Mouse (Mus musculus) stomach, embryonic 15.5 days (tissue): ENCODE data around the gene Cecr2. TPM values are rescaled to one million over a fixed set of nuclear protein-coding genes. Genes with fewer than 3 reads are reported as not detected.

Experiments used
- ATAC-seq: fragments of 200-750 bp; cut with Nextera tagmentation; 2 replicates; pipeline ENCODE4 v1.8.0; 2017; ENCODE audit warnings: low read depth, moderate number of reproducible peaks, moderate TSS enrichment; ENCODE audit not compliant: insufficient read depth, low FRiP score
- H3K27ac ChIP-seq: fragments of 300-500 bp; sonication (generic); 2 replicates; pipeline ENCODE4 v1.5.1; 2015; ENCODE audit warnings: mild to moderate bottlenecking, inconsistent platforms
- H3K27me3 ChIP-seq: fragments of 300-500 bp; sonication (generic); replicated peaks from 2 replicates; pipeline ENCODE4 v1.6.1; 2015; ENCODE audit warnings: inconsistent platforms
- H3K36me3 ChIP-seq: fragments of 300-500 bp; sonication (generic); 2 replicates; pipeline ENCODE4 v1.6.1; 2015; ENCODE audit warnings: inconsistent platforms
- H3K4me1 ChIP-seq: fragments of 300-500 bp; sonication (generic); 2 replicates; pipeline ENCODE4 v1.6.1; 2015; ENCODE audit warnings: inconsistent platforms
- H3K4me2 ChIP-seq: fragments of 300-500 bp; sonication (generic); 2 replicates; pipeline ENCODE4 v1.6.1; 2015; ENCODE audit warnings: mild to moderate bottlenecking, inconsistent platforms
- H3K4me3 ChIP-seq: fragments of 300-500 bp; sonication (generic); replicated peaks from 2 replicates; pipeline ENCODE4 v1.5.1; 2015; ENCODE audit warnings: inconsistent platforms
- H3K9ac ChIP-seq: fragments of 300-500 bp; sonication (generic); 2 replicates; pipeline ENCODE4 v1.6.1; 2015; ENCODE audit warnings: inconsistent platforms
- H3K9me3 ChIP-seq: fragments of 300-500 bp; sonication (generic); 2 replicates; pipeline ENCODE4 v1.6.1; 2016; ENCODE audit warnings: inconsistent platforms
- WGBS: fragments of 180-500 bp; shearing (Covaris S2); methylation state at CpG from one replicate; pipeline ENCODE4 v1.1.7; 2015; 5-methylcytosine and 5-hydroxymethylcytosine counted together
- polyA plus RNA-seq: library from polyadenylated mRNA; unstranded; fragments of >200 nt; fragmentation: Nextera tagmentation; extraction: Ambion mirVana; gene quantifications from 2 replicates; pipeline ENCODE4 v1.2.1, GENCODE M21; 2015

The Cecr2 gene
- polyA plus RNA-seq, 1 experiment from 2014 or later = 1.5 TPM

- ATAC-seq = no peak
- Histone ChIP-seq H3K27me3 (no peaks in the 10 kb centered on the region), H3K9ac (no peak overlapping the region), H3K27ac (no peak overlapping the region), H3K4me3 (no peak overlapping the region), H3K4me2 (no peak overlapping the region), H3K9me3 (no peaks in the 10 kb centered on the region), H3K4me1 (no peaks in the 10 kb centered on the region), H3K36me3 (no peaks in the 10 kb centered on the region)
- 63% methylated on average over 2 of the region's 2 CpGs for WGBS
These were observed 9.8 kb downstream of the Cecr2 start for GRCm38 (mm10) chr6:120675979-120676378.

GRCm38 (mm10) chr6:120683351-120683750 is 17.2 kb downstream of the Cecr2 start:
- Histone ChIP-seq H3K27ac (no peak overlapping the region), H3K4me2 (no peak overlapping the region), H3K4me1 (no peaks in the 10 kb centered on the region), H3K36me3 (no peaks in the 10 kb centered on the region), H3K9ac (no peak overlapping the region), H3K9me3 (no peaks in the 10 kb centered on the region), H3K27me3 (no peaks in the 10 kb centered on the region), H3K4me3 (no peak overlapping the region)
- 80% methylated on average over 2 of the region's 2 CpGs for WGBS
- ATAC-seq = no peak

- Histone ChIP-seq H3K4me1 (no peaks in the 10 kb centered on the region), H3K4me3 (no peak overlapping the region), H3K27ac (no peak overlapping the region), H3K9me3 (no peaks in the 10 kb centered on the region), H3K27me3 (no peaks in the 10 kb centered on the region), H3K4me2 (no peak overlapping the region), H3K9ac (no peak overlapping the region), H3K36me3 (no peaks in the 10 kb centered on the region)
- ATAC-seq = no peak
- WGBS = 87% methylated on average over 3 of the region's 3 CpGs
These were observed 18.6 kb downstream of the Cecr2 start for GRCm38 (mm10) chr6:120684750-120685149.

- WGBS = 82% methylated on average over 5 of the region's 5 CpGs
- no peak for ATAC-seq
- H3K9me3 ChIP-seq = no peaks in the 10 kb centered on the region
These were observed 20.9 kb downstream of the Cecr2 start for GRCm38 (mm10) chr6:120686872-120687650.

GRCm38 (mm10) chr6:120700221-120700620 is 34.1 kb downstream of the Cecr2 start:
- H3K4me1 ChIP-seq = no peaks in the 10 kb centered on the region
- no peak overlapping the region for H3K9ac ChIP-seq
- no peaks in the 10 kb centered on the region for H3K9me3 ChIP-seq
- no peak overlapping the region for H3K4me2 ChIP-seq
- WGBS = 33% methylated on average over 4 of the region's 4 CpGs
- H3K4me3 ChIP-seq = no peak overlapping the region
- no peak for ATAC-seq
- no peak overlapping the region for H3K27ac ChIP-seq
- H3K36me3 ChIP-seq = no peaks in the 10 kb centered on the region
- no peaks in the 10 kb centered on the region for H3K27me3 ChIP-seq

More at GRCm38 (mm10) chr6:120686872-120687650, 20.9 kb downstream of the Cecr2 start:
- no peaks in the 10 kb centered on the region for H3K36me3 ChIP-seq
- no peaks in the 10 kb centered on the region for H3K4me1 ChIP-seq
- no peak overlapping the region for H3K4me3 ChIP-seq
- no peaks in the 10 kb centered on the region for H3K27me3 ChIP-seq
- no peak overlapping the region for H3K9ac ChIP-seq
- no peak overlapping the region for H3K27ac ChIP-seq
- H3K4me2 ChIP-seq = no peak overlapping the region

GRCm38 (mm10) chr6:120704376-120704775 is 38.2 kb downstream of the Cecr2 start:
- ATAC-seq = no peak
- Histone ChIP-seq H3K9me3 (no peaks in the 10 kb centered on the region), H3K4me3 (no peak overlapping the region)

GRCm38 (mm10) chr6:120708759-120709158 is 42.6 kb downstream of the Cecr2 start:
- Histone ChIP-seq H3K27ac (no peak overlapping the region), H3K4me1 (no peaks in the 10 kb centered on the region), H3K27me3 (no peaks in the 10 kb centered on the region), H3K9me3 (no peaks in the 10 kb centered on the region), H3K4me2 (no peak overlapping the region), H3K9ac (no peak overlapping the region), H3K36me3 (no peaks in the 10 kb centered on the region), H3K4me3 (no peak overlapping the region)
- WGBS = 47% methylated on average over 1 of the region's 1 CpGs
- no peak for ATAC-seq

More at GRCm38 (mm10) chr6:120704376-120704775, 38.2 kb downstream of the Cecr2 start:
- Histone ChIP-seq H3K27ac (no peak overlapping the region), H3K4me1 (no peaks in the 10 kb centered on the region), H3K27me3 (no peaks in the 10 kb centered on the region), H3K9ac (no peak overlapping the region), H3K36me3 (no peaks in the 10 kb centered on the region), H3K4me2 (no peak overlapping the region)

- Histone ChIP-seq H3K36me3 (no peaks in the 10 kb centered on the region), H3K4me2 (no peak overlapping the region), H3K4me1 (no peaks in the 10 kb centered on the region), H3K27me3 (no peaks in the 10 kb centered on the region), H3K9ac (no peak overlapping the region), H3K4me3 (no peak overlapping the region), H3K27ac (no peak overlapping the region), H3K9me3 (no peaks in the 10 kb centered on the region)
- ATAC-seq = no peak
- WGBS = 84% methylated on average over 3 of the region's 3 CpGs
These were observed 48.6 kb downstream of the Cecr2 start for GRCm38 (mm10) chr6:120714806-120715205.

- no peak overlapping the region for H3K27ac ChIP-seq
- H3K4me3 ChIP-seq = no peak overlapping the region
- no peaks in the 10 kb centered on the region for H3K9me3 ChIP-seq
- 68% methylated on average over 5 of the region's 5 CpGs for WGBS
- no peaks in the 10 kb centered on the region for H3K27me3 ChIP-seq
- H3K4me2 ChIP-seq = no peak overlapping the region
- no peaks in the 10 kb centered on the region for H3K4me1 ChIP-seq
- H3K36me3 ChIP-seq = no peaks in the 10 kb centered on the region
- peak; percentile 43; the same call in 1 of the 2 replicates for ATAC-seq
- H3K9ac ChIP-seq = no peak overlapping the region
These were observed 49.1 kb downstream of the Cecr2 start for GRCm38 (mm10) chr6:120715227-120715626.

GRCm38 (mm10) chr6:120715851-120716250 is 49.7 kb downstream of the Cecr2 start:
- Histone ChIP-seq H3K27ac (no peak overlapping the region), H3K4me3 (no peak overlapping the region), H3K9me3 (no peaks in the 10 kb centered on the region), H3K9ac (no peak overlapping the region), H3K4me1 (no peaks in the 10 kb centered on the region), H3K4me2 (no peak overlapping the region), H3K27me3 (no peaks in the 10 kb centered on the region), H3K36me3 (no peaks in the 10 kb centered on the region)
- no peak for ATAC-seq

GRCm38 (mm10) chr6:120716531-120716984 is 50.4 kb downstream of the Cecr2 start:
- Histone ChIP-seq H3K4me3 (no peak overlapping the region), H3K4me2 (no peak overlapping the region), H3K27ac (no peak overlapping the region), H3K9me3 (no peaks in the 10 kb centered on the region), H3K9ac (no peak overlapping the region), H3K36me3 (no peaks in the 10 kb centered on the region), H3K4me1 (no peaks in the 10 kb centered on the region), H3K27me3 (no peaks in the 10 kb centered on the region)
- ATAC-seq = no peak
- 18% methylated on average over 4 of the region's 4 CpGs for WGBS

GRCm38 (mm10) chr6:120725986-120726385 is 59.8 kb downstream of the Cecr2 start:
- ATAC-seq = no peak
- Histone ChIP-seq H3K9ac (no peak overlapping the region), H3K4me2 (no peak overlapping the region), H3K27me3 (no peaks in the 10 kb centered on the region), H3K27ac (no peak overlapping the region), H3K4me1 (no peaks in the 10 kb centered on the region), H3K36me3 (no peaks in the 10 kb centered on the region), H3K9me3 (no peaks in the 10 kb centered on the region), H3K4me3 (no peak overlapping the region)
- 33% methylated on average over 2 of the region's 2 CpGs for WGBS
